Mouse (Mus musculus): ENCODE results near the gene Ifnk. TPM values are rescaled to one million over a fixed set of nuclear protein-coding genes. Genes with fewer than 3 reads are reported as not detected.

The Ifnk gene
- total and polyA plus RNA-seq, 3 experiments = not detected

GRCm38 (mm10) chr4:35112452-35112851, 39.4 kb upstream of the Ifnk start:
- H3K27ac ChIP-seq (ENCODE audit: control insufficient read depth, low read depth, low read length) = no peak overlapping the region
- no peaks in the 10 kb centered on the region for H3K36me3 ChIP-seq (ENCODE audit: control insufficient read depth in 1 of 2, insufficient read depth in 2 of 2, low read length in 2 of 2)
- TF ChIP-seq MXI1 (IDR thresholded peaks at IDR 0.05; ENCODE audit: low read depth, low read length) (no peak), MAX (IDR thresholded peaks at IDR 0.05; ENCODE audit: low read length) (no peak), ELF1 (IDR thresholded peaks at IDR 0.05; ENCODE audit: low read depth, low read length) (no peak), TBP (IDR thresholded peaks at IDR 0.05; ENCODE audit: low read depth, low read length) (no peak), CHD1 (IDR thresholded peaks at IDR 0.05; ENCODE audit: low read depth, low read length) (no peak), RAD21 (IDR thresholded peaks at IDR 0.05; ENCODE audit: low read depth, low read length) (no peak), MAZ (IDR thresholded peaks at IDR 0.05; ENCODE audit: low read depth, low read length) (no peak), GATA1 (IDR thresholded peaks at IDR 0.05; ENCODE audit: low read depth, low read length) (no peak), MEF2A (IDR thresholded peaks at IDR 0.05; ENCODE audit: extremely low read depth, insufficient replicate concordance, low read depth, low read length, poor library complexity, severe bottlenecking) (no peak), GABPA (IDR thresholded peaks at IDR 0.05; ENCODE audit: low read depth, low read length) (no peak), SIN3A (IDR thresholded peaks at IDR 0.05; ENCODE audit: low read length) (no peak), NELFE (IDR thresholded peaks at IDR 0.05; ENCODE audit: low read depth, low read length) (no peak), HCFC1 (IDR thresholded peaks at IDR 0.05; ENCODE audit: low read depth, low read length) (no peak), ZNF384 (IDR thresholded peaks at IDR 0.05; ENCODE audit: low read depth, low read length) (no peak), TCF12 (IDR thresholded peaks at IDR 0.05; ENCODE audit: low read depth, low read length) (no peak), EP300 (IDR thresholded peaks at IDR 0.05; ENCODE audit: low read depth in 1 of 2, low read length in 2 of 2) (no peak), POLR2AphosphoS5 (IDR thresholded peaks at IDR 0.05; ENCODE audit: borderline replicate concordance, low read depth, low read length) (no peak)
- no peaks in the 10 kb centered on the region for H3K4me1 ChIP-seq (ENCODE audit: control insufficient read depth in 1 of 2, insufficient read depth in 2 of 2, low read length in 2 of 2)
- no peak for DNase-seq (ENCODE audit: low read depth, low spot score)
- H3K4me3 ChIP-seq (ENCODE audit: control insufficient read depth in 1 of 2, insufficient read depth in 1 of 2, low read depth in 2 of 2, low read length in 2 of 2) = no peak overlapping the region
- no peak overlapping the region for H3K9ac ChIP-seq (ENCODE audit: control insufficient read depth, low read depth, low read length, poor library complexity, severe bottlenecking)
- no peaks in the 10 kb centered on the region for H3K27me3 ChIP-seq (ENCODE audit: control insufficient read depth in 1 of 2, insufficient read depth in 2 of 2, low read length in 2 of 2)
- no peaks in the 10 kb centered on the region for H3K9me3 ChIP-seq (replicated peaks; ENCODE audit: insufficient read depth, low read length)
- no peaks in the 10 kb centered on the region for H3K79me2 ChIP-seq (ENCODE audit: control insufficient read depth, insufficient read depth, low read length, poor library complexity)

GRCm38 (mm10) chr4:35113516-35114248, 38.2 kb upstream of the Ifnk start:
- Histone ChIP-seq H3K27ac (ENCODE audit: control insufficient read depth, low read depth, low read length) (no peak overlapping the region), H3K4me3 (ENCODE audit: control insufficient read depth in 1 of 2, insufficient read depth in 1 of 2, low read depth in 2 of 2, low read length in 2 of 2) (no peak overlapping the region), H3K9ac (ENCODE audit: control insufficient read depth, low read depth, low read length, poor library complexity, severe bottlenecking) (no peak overlapping the region), H3K27me3 (ENCODE audit: control insufficient read depth in 1 of 2, insufficient read depth in 2 of 2, low read length in 2 of 2) (no peaks in the 10 kb centered on the region), H3K79me2 (ENCODE audit: control insufficient read depth, insufficient read depth, low read length, poor library complexity) (no peaks in the 10 kb centered on the region), H3K36me3 (ENCODE audit: control insufficient read depth in 1 of 2, insufficient read depth in 2 of 2, low read length in 2 of 2) (no peaks in the 10 kb centered on the region), H3K9me3 (replicated peaks; ENCODE audit: insufficient read depth, low read length) (no peaks in the 10 kb centered on the region), H3K4me1 (ENCODE audit: control insufficient read depth in 1 of 2, insufficient read depth in 2 of 2, low read length in 2 of 2) (no peaks in the 10 kb centered on the region)
- DNase-seq (ENCODE audit: low read depth, low spot score) = no peak
- TF ChIP-seq ZNF384 (IDR thresholded peaks at IDR 0.05; ENCODE audit: low read depth, low read length) = no peak
- no peak for TF ChIP-seq NELFE (IDR thresholded peaks at IDR 0.05; ENCODE audit: low read depth, low read length)
- no peak for TF ChIP-seq TBP (IDR thresholded peaks at IDR 0.05; ENCODE audit: low read depth, low read length)
- no peak for TF ChIP-seq RCOR1 (IDR thresholded peaks at IDR 0.05; ENCODE audit: low read depth, low read length)
- TF ChIP-seq MAZ (IDR thresholded peaks at IDR 0.05; ENCODE audit: low read depth, low read length) = no peak
- no peak for TF ChIP-seq ZKSCAN1 (IDR thresholded peaks at IDR 0.05; ENCODE audit: low read depth, low read length)
- no peak for TF ChIP-seq POLR2A (IDR thresholded peaks at IDR 0.05; ENCODE audit: control insufficient read depth in 1 of 2, insufficient read depth in 1 of 2, low read depth in 1 of 2, low read length in 2 of 2, poor library complexity in 1 of 2)
- no peak for TF ChIP-seq USF2 (IDR thresholded peaks at IDR 0.05; ENCODE audit: borderline replicate concordance in 1 of 2, insufficient read depth in 1 of 2, low read depth in 1 of 2, low read length in 2 of 2)
- TF ChIP-seq SIN3A (IDR thresholded peaks at IDR 0.05; ENCODE audit: low read length) = no peak
- no peak for TF ChIP-seq MEF2A (IDR thresholded peaks at IDR 0.05; ENCODE audit: extremely low read depth, insufficient replicate concordance, low read depth, low read length, poor library complexity, severe bottlenecking)
- no peak for TF ChIP-seq KAT2A (conservative IDR thresholded peaks at IDR 0.05; ENCODE audit: low read depth, low read length)
